Mouse (Mus musculus): ENCODE results near the gene Nos3. TPM values are rescaled to one million over a fixed set of nuclear protein-coding genes. Genes with fewer than 3 reads are reported as not detected.

Nos3 gene
- polyA plus RNA-seq, 1 experiment, result not detected

DNA sequence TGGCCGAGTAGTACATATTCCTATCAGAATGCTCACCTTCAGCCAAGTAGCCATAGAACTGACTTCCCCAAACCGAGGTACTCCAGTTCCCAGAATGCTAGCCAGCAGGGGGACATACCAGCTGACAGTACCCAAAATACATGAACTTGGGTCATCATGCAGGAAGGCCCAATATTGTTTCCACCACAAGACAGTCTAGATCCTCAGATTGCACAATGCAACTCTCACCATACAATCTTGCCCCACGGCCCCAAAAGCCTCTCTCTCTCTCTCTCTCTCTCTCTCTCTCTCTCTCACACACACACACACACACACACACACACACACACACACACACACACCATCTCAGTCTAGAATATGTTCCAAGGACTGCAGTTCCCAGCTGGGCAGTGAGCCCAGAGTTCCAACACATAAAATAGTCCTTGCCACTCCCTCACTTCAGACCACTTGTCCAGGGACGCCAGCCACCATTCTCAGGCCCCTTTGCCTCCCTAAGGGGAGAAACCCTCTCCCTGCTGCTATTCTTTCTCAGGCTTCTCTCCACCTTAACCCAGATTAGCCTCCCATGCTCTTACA, 37.7 kb upstream of the Nos3 start:
- Histone ChIP-seq H3K4me3 (replicated peaks; ENCODE audit: control insufficient read depth, low read depth, low read length) (no peak overlapping the region), H3K4me1 (ENCODE audit: control insufficient read depth, insufficient read depth, low read length) (no peaks in the 10 kb centered on the region), H3K27ac (ENCODE audit: control insufficient read depth, insufficient read depth, low read depth, low read length, poor library complexity) (no peak overlapping the region)
- 38% methylated on average over 4 of the region's 4 CpGs for WGBS
- TF ChIP-seq CTCF (IDR thresholded peaks at IDR 0.05; ENCODE audit: control insufficient read depth, insufficient read depth, low read length) (no peak), POLR2A (IDR thresholded peaks at IDR 0.05; ENCODE audit: borderline replicate concordance, control insufficient read depth, low read depth, low read length) (no peak)

DNA sequence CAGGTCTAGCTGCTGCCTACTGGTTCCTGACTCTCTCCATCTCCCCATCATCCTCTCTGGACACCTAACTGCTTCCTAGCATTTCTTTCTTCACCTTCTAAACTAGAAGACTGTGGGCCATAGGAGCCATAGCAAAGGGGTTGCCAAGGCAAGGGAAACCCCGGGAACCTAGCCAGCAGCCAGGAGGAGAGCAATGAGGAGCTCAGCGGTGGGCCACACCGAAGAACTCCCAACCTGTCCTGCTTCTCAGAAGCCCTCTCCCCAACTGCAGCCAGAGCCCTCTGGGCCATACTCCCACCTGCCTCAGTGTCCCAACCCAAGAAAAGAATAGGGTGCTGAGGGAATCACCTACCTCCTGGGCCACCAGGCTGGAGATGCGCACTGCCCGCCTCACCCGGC, 35.8 kb upstream of the Nos3 start:
- WGBS, result 46% methylated on average over 6 of the region's 6 CpGs
- H3K4me3 ChIP-seq (replicated peaks; ENCODE audit: control insufficient read depth, low read depth, low read length), result no peak overlapping the region
- TF ChIP-seq CTCF (IDR thresholded peaks at IDR 0.05; ENCODE audit: control insufficient read depth, insufficient read depth, low read length), result no peak
- TF ChIP-seq POLR2A (IDR thresholded peaks at IDR 0.05; ENCODE audit: borderline replicate concordance, control insufficient read depth, low read depth, low read length), result no peak
- H3K4me1 ChIP-seq (ENCODE audit: control insufficient read depth, insufficient read depth, low read length), result no peaks in the 10 kb centered on the region
- no peak overlapping the region for H3K27ac ChIP-seq (ENCODE audit: control insufficient read depth, insufficient read depth, low read depth, low read length, poor library complexity)

DNA sequence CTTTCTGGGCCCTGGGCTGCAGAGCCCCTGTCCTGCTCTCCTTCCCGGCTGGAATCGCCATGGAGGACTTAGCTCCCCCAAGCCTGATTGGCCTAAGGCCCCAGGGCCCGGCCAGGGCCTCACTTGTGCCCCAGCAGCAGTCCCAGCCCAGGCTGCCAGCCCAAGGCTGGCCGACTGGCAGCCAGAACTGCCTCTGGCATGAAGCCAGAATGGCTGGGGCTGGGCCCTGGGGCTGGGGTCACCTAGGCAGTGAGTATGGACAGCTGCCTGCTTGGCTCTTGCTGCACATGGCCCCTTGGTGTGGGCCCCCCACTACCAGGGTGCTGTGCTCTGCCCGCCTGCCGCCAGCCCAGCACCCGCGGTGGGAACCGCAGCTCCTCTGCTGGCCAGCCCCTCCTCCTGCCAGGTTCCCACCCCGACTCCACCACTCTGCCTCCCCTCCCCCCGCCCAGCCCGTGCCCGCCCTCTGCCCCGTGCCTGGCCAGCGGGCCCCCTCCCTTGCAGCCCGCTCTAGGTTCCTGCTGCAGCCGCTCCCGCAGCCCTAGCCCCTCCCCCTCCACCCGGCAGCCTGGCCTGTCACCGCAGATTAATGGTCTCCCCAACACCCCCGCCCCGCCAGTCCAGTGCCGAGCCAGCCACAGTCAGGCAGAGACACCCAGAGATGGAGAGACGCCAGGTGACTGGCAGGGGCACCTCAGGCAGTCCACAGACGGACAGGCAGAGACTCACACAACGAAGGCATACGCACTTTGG, 35.2 kb upstream of the Nos3 start:
- 2% methylated on average over 27 of the region's 27 CpGs for whole genome bisulfite sequencing

DNA sequence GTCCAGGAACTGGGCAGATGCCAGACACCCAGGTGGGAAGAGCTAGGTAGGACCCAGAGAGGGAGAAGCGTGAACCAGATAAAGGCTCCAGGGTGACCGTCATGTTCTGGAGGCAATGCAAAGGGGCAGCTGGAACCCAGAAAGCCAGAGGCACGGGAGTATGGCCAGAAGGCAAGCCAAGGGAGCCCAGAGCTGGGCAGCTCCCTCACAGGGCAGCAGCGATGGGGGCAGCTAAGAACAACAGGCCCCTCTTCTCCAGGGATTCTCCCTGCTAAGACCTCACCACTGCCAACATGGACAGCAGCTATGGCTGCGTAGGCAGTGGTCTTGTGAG, 34.7 kb upstream of the Nos3 start:
- 34% methylated on average over 5 of the region's 5 CpGs for WGBS
- H3K27ac ChIP-seq (ENCODE audit: control insufficient read depth, insufficient read depth, low read depth, low read length, poor library complexity), result no peak overlapping the region; the same call in 1 of the 2 replicates
- H3K4me1 ChIP-seq (ENCODE audit: control insufficient read depth, insufficient read depth, low read length), result no peaks in the 10 kb centered on the region
- H3K4me3 ChIP-seq (replicated peaks; ENCODE audit: control insufficient read depth, low read depth, low read length), result no peak overlapping the region
- no peak for TF ChIP-seq POLR2A (IDR thresholded peaks at IDR 0.05; ENCODE audit: borderline replicate concordance, control insufficient read depth, low read depth, low read length)
- no peak for TF ChIP-seq CTCF (IDR thresholded peaks at IDR 0.05; ENCODE audit: control insufficient read depth, insufficient read depth, low read length)

More for the DNA sequence above, 35.2 kb upstream of the Nos3 start:
- Histone ChIP-seq H3K4me3 (replicated peaks; ENCODE audit: control insufficient read depth, low read depth, low read length) (no peak overlapping the region), H3K4me1 (ENCODE audit: control insufficient read depth, insufficient read depth, low read length) (no peaks in the 10 kb centered on the region), H3K27ac (ENCODE audit: control insufficient read depth, insufficient read depth, low read depth, low read length, poor library complexity) (no peak overlapping the region)
- TF ChIP-seq CTCF (IDR thresholded peaks at IDR 0.05; ENCODE audit: control insufficient read depth, insufficient read depth, low read length) (no peak), POLR2A (IDR thresholded peaks at IDR 0.05; ENCODE audit: borderline replicate concordance, control insufficient read depth, low read depth, low read length) (no peak)

DNA sequence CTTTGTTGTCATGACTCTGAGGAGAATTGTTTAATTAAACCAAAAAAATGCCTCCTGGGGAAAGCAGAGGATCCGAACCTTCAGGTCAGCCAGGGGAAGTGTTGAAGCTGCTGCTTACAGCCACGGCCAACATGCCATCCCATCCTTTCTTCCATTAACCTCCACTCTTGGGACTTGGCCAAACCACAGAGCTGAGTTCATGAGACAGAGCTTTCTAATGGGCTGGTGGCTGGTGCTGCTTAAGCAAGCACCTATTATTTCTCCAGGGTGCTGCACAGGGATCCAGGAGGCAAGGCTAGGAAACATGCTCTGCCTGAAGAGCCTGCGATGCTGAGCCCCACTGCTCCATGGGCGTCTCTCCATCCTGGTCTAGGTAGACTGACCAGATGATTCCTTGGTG, 32.2 kb upstream of the Nos3 start:
- no peaks in the 10 kb centered on the region for H3K4me1 ChIP-seq (ENCODE audit: control insufficient read depth, insufficient read depth, low read length)
- 54% methylated on average over 4 of the region's 4 CpGs for WGBS
- TF ChIP-seq CTCF (IDR thresholded peaks at IDR 0.05; ENCODE audit: control insufficient read depth, insufficient read depth, low read length) (no peak), POLR2A (IDR thresholded peaks at IDR 0.05; ENCODE audit: borderline replicate concordance, control insufficient read depth, low read depth, low read length) (no peak)
- no peak overlapping the region for H3K27ac ChIP-seq (ENCODE audit: control insufficient read depth, insufficient read depth, low read depth, low read length, poor library complexity)
- no peak overlapping the region for H3K4me3 ChIP-seq (replicated peaks; ENCODE audit: control insufficient read depth, low read depth, low read length)

DNA sequence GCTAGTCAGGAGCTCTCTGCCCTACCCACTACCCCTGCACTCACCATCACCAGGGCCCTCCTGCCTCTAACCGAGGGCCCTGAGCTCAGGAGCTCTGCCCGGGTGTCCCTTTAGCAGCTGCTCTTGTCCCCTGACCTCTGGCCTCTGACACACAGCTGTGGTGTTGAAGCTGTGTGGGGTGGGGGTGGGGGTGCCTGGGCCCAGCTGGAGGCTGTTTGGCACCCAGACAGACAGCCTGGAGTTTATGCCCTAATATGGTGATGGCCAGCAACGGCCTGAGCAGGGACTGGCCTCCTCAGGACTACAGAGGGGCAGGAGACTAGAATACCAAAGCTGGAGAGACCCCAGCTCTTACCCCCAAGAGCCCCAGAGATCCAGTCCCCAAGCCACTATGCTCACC, 29.9 kb upstream of the Nos3 start:
- no peaks in the 10 kb centered on the region for H3K4me1 ChIP-seq (ENCODE audit: control insufficient read depth, insufficient read depth, low read length)
- H3K4me3 ChIP-seq (replicated peaks; ENCODE audit: control insufficient read depth, low read depth, low read length), result no peak overlapping the region
- no peak overlapping the region for H3K27ac ChIP-seq (ENCODE audit: control insufficient read depth, insufficient read depth, low read depth, low read length, poor library complexity)
- TF ChIP-seq POLR2A (IDR thresholded peaks at IDR 0.05; ENCODE audit: borderline replicate concordance, control insufficient read depth, low read depth, low read length), result no peak
- TF ChIP-seq CTCF (IDR thresholded peaks at IDR 0.05; ENCODE audit: control insufficient read depth, insufficient read depth, low read length), result no peak
- WGBS, result 75% methylated on average over 3 of the region's 3 CpGs

DNA sequence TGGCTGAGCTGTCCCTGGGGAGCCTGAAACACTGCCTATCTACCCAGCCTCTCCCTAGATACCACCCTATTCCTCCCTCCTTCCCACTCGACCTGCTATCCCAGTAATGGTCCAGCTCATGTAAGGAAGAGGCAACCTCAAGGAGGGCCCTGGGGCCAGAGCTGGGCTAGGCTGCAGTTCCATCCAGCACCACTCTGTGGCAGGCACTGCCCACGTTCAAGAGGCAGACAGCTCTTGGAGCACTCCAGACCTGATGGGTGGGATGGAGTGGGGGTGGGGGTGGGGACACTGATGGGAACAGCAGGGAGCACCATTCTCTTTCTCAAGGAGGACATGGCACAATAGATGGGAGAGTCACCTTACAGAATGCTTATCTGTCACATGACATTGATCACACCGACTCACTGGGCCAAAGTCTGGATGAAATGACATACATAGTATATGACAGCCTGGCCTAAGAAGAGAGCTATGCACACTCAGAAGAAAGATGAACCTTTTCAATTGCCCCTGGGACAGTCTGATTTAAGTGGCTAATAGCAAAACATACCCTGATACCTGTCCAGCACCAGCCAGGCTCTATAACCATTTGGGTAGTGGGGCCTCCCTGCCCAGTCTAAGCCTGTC, 28.6 kb upstream of the Nos3 start:
- Histone ChIP-seq H3K27ac (ENCODE audit: control insufficient read depth, insufficient read depth, low read depth, low read length, poor library complexity) (no peak overlapping the region), H3K4me3 (replicated peaks; ENCODE audit: control insufficient read depth, low read depth, low read length) (no peak overlapping the region), H3K4me1 (ENCODE audit: control insufficient read depth, insufficient read depth, low read length) (no peaks in the 10 kb centered on the region)
- 34% methylated on average over 3 of the region's 3 CpGs for WGBS
- TF ChIP-seq POLR2A (IDR thresholded peaks at IDR 0.05; ENCODE audit: borderline replicate concordance, control insufficient read depth, low read depth, low read length) (no peak), CTCF (IDR thresholded peaks at IDR 0.05; ENCODE audit: control insufficient read depth, insufficient read depth, low read length) (peak; percentile 48; the same call in 1 of the 2 replicates)

DNA sequence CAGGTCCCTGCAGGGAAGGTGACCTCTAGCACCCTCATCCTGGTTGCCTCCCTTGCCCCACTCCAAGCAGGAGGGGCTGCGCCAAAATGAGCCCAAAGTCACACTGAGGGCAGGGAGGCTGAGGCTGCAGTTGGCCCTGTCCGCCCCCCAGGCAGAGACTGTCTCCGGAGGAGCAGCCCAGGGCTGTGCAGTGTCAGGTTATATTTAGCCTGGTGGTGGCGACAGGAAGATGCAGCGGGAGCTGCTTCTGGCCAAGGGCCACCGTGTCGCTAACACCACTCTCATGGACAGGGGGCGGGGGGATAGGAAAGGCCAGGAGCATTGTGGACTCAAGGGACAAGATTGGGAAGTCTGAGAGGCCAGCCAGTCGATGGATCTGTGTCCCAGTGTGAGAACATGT, 27.2 kb upstream of the Nos3 start:
- Histone ChIP-seq H3K4me3 (replicated peaks; ENCODE audit: control insufficient read depth, low read depth, low read length) (no peak overlapping the region), H3K27ac (ENCODE audit: control insufficient read depth, insufficient read depth, low read depth, low read length, poor library complexity) (no peak overlapping the region), H3K4me1 (ENCODE audit: control insufficient read depth, insufficient read depth, low read length) (no peaks in the 10 kb centered on the region)
- WGBS, result 8% methylated on average over 9 of the region's 9 CpGs
- no peak for TF ChIP-seq CTCF (IDR thresholded peaks at IDR 0.05; ENCODE audit: control insufficient read depth, insufficient read depth, low read length)
- TF ChIP-seq POLR2A (IDR thresholded peaks at IDR 0.05; ENCODE audit: borderline replicate concordance, control insufficient read depth, low read depth, low read length), result no peak
